ENCODE assay signal across 18 mouse cellular contexts in the genomic region with DNA sequence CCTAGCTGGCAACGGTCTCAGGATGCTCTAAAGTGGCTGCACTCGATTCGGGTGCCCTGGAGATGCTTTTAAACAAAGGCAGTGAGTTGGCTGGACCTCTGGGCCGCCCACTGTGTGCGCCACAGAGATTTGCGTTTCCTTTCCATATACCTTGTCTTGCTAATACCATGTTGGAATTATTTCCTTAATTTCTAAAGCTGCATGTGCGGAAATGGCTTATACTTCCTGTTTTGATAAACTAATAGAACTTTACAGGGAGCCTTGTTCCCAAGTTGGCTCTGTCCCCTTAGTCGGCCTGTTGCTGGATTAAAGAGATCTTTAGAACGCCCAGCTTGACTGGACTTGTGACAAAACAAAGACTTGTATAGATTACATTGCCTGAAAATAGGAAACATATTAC. TPM values are rescaled to one million over a fixed set of nuclear protein-coding genes. Genes with fewer than 3 reads are reported as not detected.
A peak's percentile ranks its signal among the peaks of the same experiment; 100 is the strongest.
DNase-seq lines count a peak whose midpoint lies in the region; ATAC-seq lines count a peak whose summit lies in the region.
"Had no signal": no experiment of that assay in that cellular context is flagged by ENCODE, and none has a peak within 500 bp of the region (broad histone marks: within the 10 kb centered on the region; RNA-seq: fewer than 3 reads in every experiment).

No protein-coding gene starts in this region.

- no peaks in the 10 kb centered on the region for H3K27me3 ChIP-seq in forebrain, embryonic 10.5 days (ENCODE audit: poor library complexity, severe bottlenecking)
- no peaks in the 10 kb centered on the region for H3K27me3 ChIP-seq in forebrain, embryonic 11.5 days (ENCODE audit: control insufficient read depth, insufficient read depth, low read length)
- H3K27me3 ChIP-seq in heart, embryonic 16.5 days (ENCODE audit: control insufficient read depth, insufficient read depth, low read length): no peaks in the 10 kb centered on the region
- H3K27me3 ChIP-seq in lung, embryonic 16.5 days (ENCODE audit: control insufficient read depth, insufficient read depth, low read depth, low read length): no peaks in the 10 kb centered on the region
- H3K27me3 ChIP-seq in stomach, embryonic 16.5 days (ENCODE audit: control insufficient read depth, insufficient read depth, low read length): no peaks in the 10 kb centered on the region
- H3K27me3 ChIP-seq: embryonic facial prominence, embryonic 13.5 days had no signal

- 0 out of 2 replicates have a peak, but pooled peaks cover under 1% of the 10 kb centered on the region for H3K36me3 ChIP-seq in forebrain, embryonic 10.5 days (replicated peaks)
- no peaks in the 10 kb centered on the region for H3K36me3 ChIP-seq in forebrain, embryonic 11.5 days (ENCODE audit: control insufficient read depth, insufficient read depth, low read length)
- no peaks in the 10 kb centered on the region for H3K36me3 ChIP-seq in heart, embryonic 16.5 days (ENCODE audit: control insufficient read depth, insufficient read depth)
- no peaks in the 10 kb centered on the region for H3K36me3 ChIP-seq in lung, embryonic 16.5 days (ENCODE audit: control insufficient read depth, insufficient read depth, low read length)
- no peaks in the 10 kb centered on the region for H3K36me3 ChIP-seq in stomach, embryonic 16.5 days (ENCODE audit: control insufficient read depth, insufficient read depth, low read length)
- H3K36me3 ChIP-seq: embryonic facial prominence, embryonic 13.5 days had no signal

- WGBS in forebrain, embryonic 10.5 days: 89% methylated on average over 9 of the region's 9 CpGs
- WGBS in forebrain, embryonic 11.5 days: 85% methylated on average over 9 of the region's 9 CpGs
- 59% methylated on average over 9 of the region's 9 CpGs for WGBS in heart, embryonic 16.5 days
- 66% methylated on average over 9 of the region's 9 CpGs for WGBS in lung, embryonic 16.5 days
- 72% methylated on average over 9 of the region's 9 CpGs for WGBS in stomach, embryonic 16.5 days

- H3K4me2 ChIP-seq in forebrain, embryonic 11.5 days (ENCODE audit: low read depth, low read length, severe bottlenecking): no peak overlapping the region
- H3K4me2 ChIP-seq in heart, embryonic 16.5 days (ENCODE audit: low read depth, low read length): no peak overlapping the region
- no peak overlapping the region for H3K4me2 ChIP-seq in lung, embryonic 16.5 days (ENCODE audit: low read depth, low read length)
- H3K4me2 ChIP-seq in stomach, embryonic 16.5 days (ENCODE audit: low read depth, low read length): no peak overlapping the region
- H3K4me2 ChIP-seq: embryonic facial prominence, embryonic 13.5 days; midbrain, embryonic 11.5 days had no signal

- H3K4me1 ChIP-seq in forebrain, embryonic 10.5 days: peaks cover 5% of the 10 kb centered on the region; the same call in 1 of the 2 replicates
- H3K4me1 ChIP-seq in forebrain, embryonic 11.5 days (replicated peaks; ENCODE audit: control insufficient read depth, insufficient read depth, low read length): no peaks in the 10 kb centered on the region
- H3K4me1 ChIP-seq in heart, embryonic 16.5 days (ENCODE audit: control insufficient read depth, insufficient read depth, low read length): peaks cover 45% of the 10 kb centered on the region
- peaks cover 42% of the 10 kb centered on the region for H3K4me1 ChIP-seq in lung, embryonic 16.5 days (replicated peaks; ENCODE audit: control insufficient read depth, insufficient read depth, low read length)
- H3K4me1 ChIP-seq in stomach, embryonic 16.5 days (ENCODE audit: control insufficient read depth, insufficient read depth, low read length): peaks cover 9% of the 10 kb centered on the region; the same call in 1 of the 2 replicates

- peak overlapping the region; percentile 20; the same call in 1 of the 2 replicates for H3K27ac ChIP-seq in forebrain, embryonic 10.5 days
- no peak overlapping the region for H3K27ac ChIP-seq in forebrain, embryonic 11.5 days (ENCODE audit: low read depth, low read length)
- peak overlapping the region; percentile 69 for H3K27ac ChIP-seq in heart, embryonic 16.5 days (ENCODE audit: low read length)
- H3K27ac ChIP-seq in lung, embryonic 16.5 days (ENCODE audit: low read length): peak overlapping the region; percentile 36
- H3K27ac ChIP-seq in stomach, embryonic 16.5 days (ENCODE audit: low read length): 0 out of 2 replicates have a peak overlapping the region, but pooled peaks have one; percentile 20
- H3K27ac ChIP-seq: layer of hippocampus, adult 2 months had no signal

- ATAC-seq in forebrain, embryonic 11.5 days (replicated peaks; ENCODE audit: low FRiP score): no peak
- no peak for ATAC-seq in heart, embryonic 16.5 days (replicated peaks; ENCODE audit: extremely low read depth, insufficient read depth, low FRiP score)
- ATAC-seq in lung, embryonic 16.5 days (ENCODE audit: low read depth): peak; percentile 35; the same call in 1 of the 2 replicates
- 0 out of 2 replicates have a peak, but pooled peaks have one; percentile 4 for ATAC-seq in stomach, embryonic 16.5 days (ENCODE audit: insufficient read depth, low FRiP score)
- ATAC-seq: forebrain, postnatal 0 days had no signal

- DNase-seq in forebrain, embryonic 10.5 days (ENCODE audit: extremely low spot score, low spot score): no peak
- no peak for DNase-seq in forebrain, embryonic 11.5 days (ENCODE audit: low spot score)
- DNase-seq in heart, postnatal 4 days: no peak
- DNase-seq in lung, adult 18-20 months: no peak
- no peak for DNase-seq in cerebellum, postnatal 25 days
- DNase-seq: adrenal gland, adult 2 months; cerebellum, adult 9-10 months; forebrain, postnatal 0 days; kidney, adult 2 months; kidney, postnatal 14 days; layer of hippocampus, postnatal 36 days; retina, postnatal 1 day had no signal

- H3K9me3 ChIP-seq in forebrain, embryonic 10.5 days: no peaks in the 10 kb centered on the region
- H3K9me3 ChIP-seq in forebrain, embryonic 11.5 days (ENCODE audit: control insufficient read depth, low read length): no peaks in the 10 kb centered on the region
- no peaks in the 10 kb centered on the region for H3K9me3 ChIP-seq in heart, embryonic 16.5 days (replicated peaks; ENCODE audit: control insufficient read depth, low read length)
- H3K9me3 ChIP-seq in lung, embryonic 16.5 days (ENCODE audit: control insufficient read depth, low read length): no peaks in the 10 kb centered on the region
- H3K9me3 ChIP-seq in stomach, embryonic 16.5 days (replicated peaks; ENCODE audit: control insufficient read depth, low read length): no peaks in the 10 kb centered on the region
- H3K9me3 ChIP-seq: embryonic facial prominence, embryonic 13.5 days had no signal

- no peak overlapping the region for H3K9ac ChIP-seq in forebrain, embryonic 11.5 days (ENCODE audit: low read length)
- no peak overlapping the region for H3K9ac ChIP-seq in heart, embryonic 16.5 days (ENCODE audit: low read length)
- H3K9ac ChIP-seq in lung, embryonic 16.5 days (ENCODE audit: low read length): no peak overlapping the region
- no peak overlapping the region for H3K9ac ChIP-seq in stomach, embryonic 16.5 days (ENCODE audit: low read length)
- H3K9ac ChIP-seq: embryonic facial prominence, embryonic 13.5 days; forebrain, postnatal 0 days had no signal

- H3K4me3 ChIP-seq in forebrain, embryonic 10.5 days: no peak overlapping the region
- no peak overlapping the region for H3K4me3 ChIP-seq in forebrain, embryonic 11.5 days (ENCODE audit: low read depth, low read length)
- no peak overlapping the region for H3K4me3 ChIP-seq in heart, embryonic 16.5 days (ENCODE audit: low read length)
- no peak overlapping the region for H3K4me3 ChIP-seq in lung, embryonic 16.5 days (ENCODE audit: low read length)
- H3K4me3 ChIP-seq in stomach, embryonic 16.5 days (replicated peaks; ENCODE audit: low read length): no peak overlapping the region
- H3K4me3 ChIP-seq: embryonic facial prominence, embryonic 13.5 days; layer of hippocampus, adult 2 months had no signal

RNA-seq across cellular contexts. Expression of a gene that starts 35.1 kb away (rescaled TPM):
- polyA plus RNA-seq in forebrain, embryonic 10.5 days (2016; fragmentation: Nextera tagmentation; extraction: Ambion mirVana): 123 and 129 TPM in 2 replicates
- 118 and 130 TPM in 2 replicates for polyA plus RNA-seq in forebrain, embryonic 11.5 days (2014; fragmentation: Nextera tagmentation; extraction: Ambion mirVana)
- 213 and 274 TPM in 2 replicates for polyA plus RNA-seq in heart, embryonic 16.5 days (2015; fragmentation: Nextera tagmentation; extraction: Ambion mirVana)
- 1,000 to 10,000 TPM; 1,026 to 1,084 TPM for total RNA-seq in heart, postnatal 4 days (2021)
- 368 and 370 TPM in 2 replicates for polyA plus RNA-seq in lung, embryonic 16.5 days (2015; fragmentation: Nextera tagmentation; extraction: Ambion mirVana)
- polyA plus RNA-seq in stomach, embryonic 16.5 days (2015; fragmentation: Nextera tagmentation; extraction: Ambion mirVana): 207 and 211 TPM in 2 replicates

RNA-seq across cellular contexts. Expression of a gene that starts 35.1 kb away (rescaled TPM):
- 47.1 and 49.4 TPM in 2 replicates for polyA plus RNA-seq in forebrain, embryonic 10.5 days (2016; fragmentation: Nextera tagmentation; extraction: Ambion mirVana)
- 40.4 and 45.4 TPM in 2 replicates for polyA plus RNA-seq in forebrain, embryonic 11.5 days (2014; fragmentation: Nextera tagmentation; extraction: Ambion mirVana)
- polyA plus RNA-seq in heart, embryonic 16.5 days (2015; fragmentation: Nextera tagmentation; extraction: Ambion mirVana): 80.1 and 105 TPM in 2 replicates
- 100 to 1,000 TPM; 558 to 588 TPM for total RNA-seq in heart, postnatal 4 days (2021)
- polyA plus RNA-seq in lung, embryonic 16.5 days (2015; fragmentation: Nextera tagmentation; extraction: Ambion mirVana): 113 and 117 TPM in 2 replicates
- 57.3 and 65.2 TPM in 2 replicates for polyA plus RNA-seq in stomach, embryonic 16.5 days (2015; fragmentation: Nextera tagmentation; extraction: Ambion mirVana)

Comparison
In these comparisons a context has a peak if more than half of its experiments do, and no peak if none do; other contexts are left out.
1. ATAC-seq: peak in lung, embryonic 16.5 days (single experiment) and stomach, embryonic 16.5 days (single experiment); none in forebrain, embryonic 11.5 days (single experiment) and heart, embryonic 16.5 days (single experiment).